Mouse (Mus musculus) thymus, adult 2 months (tissue): ENCODE measurements around the gene Cd19.

Experiments used
- CTCF ChIP-seq: fragments of 200-500 bp; IDR thresholded peaks from 2 replicates; pipeline ENCODE4 v1.5.1; 2012; ENCODE audit warnings: mild to moderate bottlenecking, control low read depth, low read length, moderate library complexity, borderline replicate concordance; ENCODE audit not compliant: control insufficient read depth, poor library complexity, insufficient read depth; ENCODE audit errors: extremely low read depth
- POLR2A ChIP-seq: fragments of 200-500 bp; IDR thresholded peaks from 2 replicates; pipeline ENCODE4 v1.6.1; 2012; ENCODE audit warnings: mild to moderate bottlenecking, low read length, control low read depth, moderate library complexity; ENCODE audit not compliant: control insufficient read depth, poor library complexity, insufficient read depth; ENCODE audit errors: extremely low read depth

- TF ChIP-seq CTCF, result no peak
- no peak for TF ChIP-seq POLR2A
Observed at GRCm38 (mm10) chr7:126460623-126461399, 46.1 kb upstream of the Cd19 start.
